Mouse (Mus musculus) thymus, adult 18-20 months (tissue): ENCODE results near the gene Stk40.

Experiments used
- DNase-seq, 2 experiments: peaks; one replicate each; pipeline ENCODE4 v3.0.0; 2022; ENCODE audit warnings: mixed read lengths in 2 of 2

The Stk40 gene

DNA sequence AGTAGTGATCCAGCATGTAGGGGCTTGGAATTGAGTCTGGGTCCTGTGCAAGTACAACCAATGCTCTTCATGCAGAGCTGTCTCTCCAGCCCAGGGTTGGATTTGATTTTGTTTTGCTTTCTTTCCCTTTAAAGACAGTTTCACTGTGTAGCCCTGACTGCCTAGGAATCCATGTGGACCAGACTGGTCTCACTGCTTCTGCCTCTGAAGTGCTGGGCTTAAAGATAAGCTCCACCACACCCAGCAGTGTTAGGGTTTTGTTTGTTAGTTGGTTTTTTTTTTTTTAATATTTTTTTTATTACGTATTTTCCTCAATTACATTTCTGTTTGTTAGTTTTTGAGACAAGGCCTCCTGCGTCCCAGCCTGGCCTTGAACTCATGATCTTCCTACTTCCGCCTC, 4.4 kb upstream of the Stk40 start:
- no peak for DNase-seq

DNA sequence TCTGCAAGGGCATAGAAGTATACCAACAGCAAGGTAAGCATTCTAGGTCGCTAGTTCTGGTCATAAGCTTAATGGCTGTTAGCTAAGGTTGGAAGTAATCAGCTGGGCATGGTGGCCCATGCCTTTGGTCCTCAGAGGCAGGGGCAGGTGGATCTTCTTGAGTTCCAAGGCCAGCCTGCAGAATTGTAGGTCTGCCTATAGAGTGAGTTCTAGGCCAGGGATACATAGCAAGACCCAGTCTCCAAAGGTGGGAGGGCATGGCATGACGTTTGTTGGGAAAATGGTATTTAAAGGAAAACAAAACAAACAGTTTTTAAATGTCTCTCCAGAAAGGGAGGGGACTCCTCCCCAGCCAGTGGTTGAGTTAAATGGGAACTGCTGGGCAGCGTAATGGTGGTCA, 3.0 kb upstream of the Stk40 start:
- no peak for DNase-seq

DNA sequence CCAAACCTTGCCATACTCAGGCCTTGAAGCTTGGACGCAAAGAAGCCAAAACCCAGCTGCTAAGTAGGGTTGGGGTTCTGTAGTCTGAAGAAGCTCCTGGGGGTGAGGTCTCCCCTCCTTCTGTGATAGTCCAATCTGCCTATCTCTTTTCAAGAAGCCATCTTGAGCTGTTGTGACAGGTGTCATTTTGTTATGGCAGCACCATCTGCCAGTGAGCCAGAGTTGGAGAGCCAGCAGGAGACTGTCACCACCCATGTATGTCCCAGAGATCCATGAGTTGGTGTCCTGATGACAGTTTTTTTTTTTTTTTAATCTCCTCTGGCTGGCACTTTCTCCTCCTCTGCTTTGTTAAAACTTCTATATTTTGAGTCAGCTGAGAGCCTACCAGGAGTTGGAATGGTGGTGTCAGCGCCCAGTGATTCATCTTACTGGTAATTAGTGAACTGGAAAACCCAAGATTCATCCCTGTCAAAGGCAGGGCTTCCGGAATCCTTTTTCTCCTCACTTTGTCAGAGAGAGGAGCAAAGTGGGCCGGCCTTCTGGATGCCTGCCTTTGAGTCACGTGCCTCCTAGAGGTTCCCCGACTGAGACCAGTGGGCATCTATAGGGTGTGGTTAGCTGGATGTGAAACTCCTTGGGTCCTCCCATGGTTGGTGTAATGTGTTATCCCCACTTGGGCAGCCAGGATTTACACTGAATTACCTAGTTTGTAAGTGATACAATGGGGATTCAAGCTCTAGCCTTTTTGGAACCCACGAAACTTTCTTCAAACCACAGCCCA, 1.5 kb upstream of the Stk40 start:
- DNase-seq, result no peak

DNA sequence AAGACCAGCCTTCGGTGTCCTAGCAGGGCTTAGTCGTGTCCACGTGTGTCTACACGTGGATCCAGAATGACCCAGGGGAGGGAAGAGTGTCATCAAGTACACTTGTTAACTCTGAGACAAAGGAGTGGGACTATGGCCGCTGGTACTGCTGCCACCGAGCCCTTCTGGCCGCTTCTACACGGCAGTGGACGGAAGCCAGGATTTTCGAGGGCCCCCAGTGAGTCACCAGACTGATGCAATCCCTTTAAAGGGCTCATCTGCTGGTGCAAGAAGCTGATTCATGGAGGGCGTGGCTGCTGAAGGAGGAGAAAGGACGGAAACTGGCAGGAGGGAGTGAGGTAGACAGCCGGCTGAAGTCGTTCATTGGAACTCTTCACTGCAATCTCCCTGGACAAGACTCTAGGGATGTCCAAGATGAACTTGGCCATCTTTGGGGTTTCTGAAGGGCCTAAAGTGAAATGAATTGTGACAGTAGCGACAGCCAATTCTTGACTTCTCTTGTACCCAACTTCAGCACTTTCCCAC, 638 bp upstream of the Stk40 start:
- peak; percentile 56 to 69 for DNase-seq

DNA sequence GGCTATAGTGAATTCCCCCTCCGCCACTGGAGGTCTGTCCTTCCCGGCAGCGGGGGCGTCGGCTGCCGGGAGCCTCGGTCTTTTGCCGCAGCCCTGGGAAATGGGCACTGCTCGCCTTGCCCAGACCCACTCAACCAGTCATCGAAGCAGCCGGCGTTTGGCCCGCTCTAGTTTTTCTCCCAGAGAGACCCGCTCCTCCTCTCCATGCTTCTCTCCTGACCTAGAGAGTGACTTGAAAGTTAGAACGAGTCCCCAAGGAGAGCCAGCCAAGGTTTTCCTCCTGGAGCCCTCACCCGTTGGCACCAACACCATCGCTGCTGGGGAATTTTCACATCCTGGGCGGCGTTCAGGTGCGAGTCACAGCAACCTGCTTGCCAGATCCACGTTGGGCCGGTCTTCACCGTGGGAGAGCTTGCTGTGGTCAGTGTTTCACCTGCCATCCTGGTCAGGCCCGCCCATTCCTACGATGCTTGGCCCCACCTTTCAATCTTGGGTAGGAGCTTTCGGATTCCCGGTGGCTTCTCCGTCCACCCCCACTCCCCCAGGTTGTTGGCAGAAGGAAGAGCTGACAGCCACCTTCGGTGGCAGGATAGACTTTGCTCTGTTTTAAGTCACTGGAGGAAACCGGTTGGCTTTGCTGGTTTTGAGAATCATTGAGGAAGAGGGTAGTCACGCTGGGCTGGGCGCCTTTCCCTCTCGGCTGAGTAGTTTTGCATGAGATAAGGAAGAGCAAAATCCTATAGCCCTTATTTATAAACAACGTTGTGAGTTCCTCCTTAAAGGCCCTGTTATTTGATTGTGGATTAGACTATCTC, 711 bp downstream of the Stk40 start:
- DNase-seq, result peak; percentile 22 to 39

DNA sequence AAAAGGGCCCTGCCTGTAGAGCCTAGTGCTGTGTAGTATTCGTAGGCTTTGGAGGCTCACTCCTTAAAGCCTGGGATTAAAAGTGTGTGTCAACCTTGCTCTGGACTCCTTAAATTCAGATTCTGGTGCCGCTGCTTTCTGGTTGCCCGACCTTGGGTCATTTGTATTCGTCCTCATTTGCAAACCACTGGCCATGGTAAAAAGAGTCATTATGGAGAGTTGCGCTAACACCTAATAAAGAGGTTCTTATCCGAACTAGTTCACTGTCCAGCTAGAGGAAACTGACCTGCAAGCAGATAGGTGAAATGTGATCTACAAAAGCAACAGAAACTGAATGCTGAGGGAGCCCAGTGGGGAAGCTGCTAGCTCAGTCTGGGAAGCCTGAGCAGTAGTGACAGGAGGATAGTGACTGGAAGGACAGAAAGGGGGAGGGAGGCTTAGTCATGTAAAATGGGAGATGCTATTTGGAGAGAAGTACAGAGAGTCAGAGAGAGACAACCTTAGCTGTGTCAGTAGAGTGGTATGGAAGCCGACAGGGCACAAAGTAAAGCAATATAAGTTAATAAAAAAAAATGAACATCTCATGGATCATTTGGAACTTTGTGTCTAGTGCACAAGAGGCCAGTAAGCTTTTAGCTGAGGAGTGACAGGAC, 1.5 kb downstream of the Stk40 start:
- DNase-seq, result no peak

DNA sequence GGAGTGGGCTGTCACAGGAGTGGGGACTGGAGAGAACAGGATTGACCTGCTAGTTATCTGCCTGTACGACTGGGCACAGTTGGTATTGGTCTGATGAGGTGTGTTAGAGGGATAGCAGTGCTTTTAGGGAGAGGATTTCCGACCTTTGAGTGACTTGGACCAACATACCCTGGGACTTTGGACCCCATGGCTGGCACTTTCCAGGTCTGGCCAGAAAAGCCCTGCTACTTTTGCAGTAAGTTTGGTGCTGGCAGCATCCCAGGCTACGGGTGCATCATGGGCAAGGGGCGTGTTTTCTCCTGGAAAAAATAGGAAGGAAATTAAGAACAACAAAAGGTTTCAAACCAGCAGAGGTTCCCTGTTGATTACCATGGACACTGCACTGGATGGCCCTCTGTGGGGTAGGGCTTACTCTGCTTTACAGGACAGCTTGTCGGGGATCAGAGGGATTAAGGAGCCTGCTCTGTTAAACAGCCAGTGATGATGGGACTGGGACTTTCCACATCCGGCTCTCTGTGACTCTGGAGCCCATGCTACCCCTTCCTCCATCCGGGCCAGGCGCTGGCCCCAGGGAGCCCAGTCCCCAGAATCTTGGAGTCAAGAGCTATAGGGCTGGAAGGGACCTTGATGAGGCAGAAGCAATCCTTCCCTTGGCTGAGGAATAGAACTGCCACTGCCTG, 4.4 kb downstream of the Stk40 start:
- no peak for DNase-seq

DNA sequence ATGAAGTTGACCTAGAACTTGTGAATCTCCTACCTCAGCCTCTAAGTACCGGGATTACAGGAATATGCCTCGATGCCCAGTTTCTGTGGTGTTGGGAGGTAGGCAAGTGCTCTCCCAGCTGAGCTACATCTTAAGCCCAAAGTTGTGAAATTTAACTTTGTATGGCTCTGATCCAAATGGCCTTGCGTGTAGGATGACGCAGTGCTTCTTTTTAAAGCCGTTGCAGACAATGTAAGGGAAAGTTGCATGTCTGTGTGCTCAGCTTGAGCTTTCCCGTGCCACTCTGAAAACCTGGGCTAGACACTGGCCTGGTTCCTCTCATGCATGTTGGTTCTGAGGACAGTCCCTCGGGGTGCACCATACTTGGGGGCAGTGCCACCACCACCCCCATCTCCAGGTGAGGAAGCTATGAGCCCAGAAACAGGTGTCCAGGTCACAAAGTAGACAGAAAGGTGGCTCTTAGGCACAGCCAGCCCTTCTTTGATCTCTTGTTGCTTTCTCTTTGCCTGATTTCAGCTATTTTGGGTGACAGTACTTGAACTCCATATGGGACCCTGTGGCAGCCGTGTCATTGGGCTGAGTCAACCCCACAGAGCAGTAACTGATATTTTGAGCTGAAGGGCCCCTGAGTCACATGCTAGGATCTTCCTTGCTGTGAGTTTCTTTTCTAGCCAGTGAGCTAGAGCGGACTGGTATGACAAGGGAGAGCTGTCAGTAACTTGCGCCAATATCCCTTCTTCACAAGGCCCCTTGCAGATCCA, 6.0 kb downstream of the Stk40 start:
- no peak for DNase-seq

DNA sequence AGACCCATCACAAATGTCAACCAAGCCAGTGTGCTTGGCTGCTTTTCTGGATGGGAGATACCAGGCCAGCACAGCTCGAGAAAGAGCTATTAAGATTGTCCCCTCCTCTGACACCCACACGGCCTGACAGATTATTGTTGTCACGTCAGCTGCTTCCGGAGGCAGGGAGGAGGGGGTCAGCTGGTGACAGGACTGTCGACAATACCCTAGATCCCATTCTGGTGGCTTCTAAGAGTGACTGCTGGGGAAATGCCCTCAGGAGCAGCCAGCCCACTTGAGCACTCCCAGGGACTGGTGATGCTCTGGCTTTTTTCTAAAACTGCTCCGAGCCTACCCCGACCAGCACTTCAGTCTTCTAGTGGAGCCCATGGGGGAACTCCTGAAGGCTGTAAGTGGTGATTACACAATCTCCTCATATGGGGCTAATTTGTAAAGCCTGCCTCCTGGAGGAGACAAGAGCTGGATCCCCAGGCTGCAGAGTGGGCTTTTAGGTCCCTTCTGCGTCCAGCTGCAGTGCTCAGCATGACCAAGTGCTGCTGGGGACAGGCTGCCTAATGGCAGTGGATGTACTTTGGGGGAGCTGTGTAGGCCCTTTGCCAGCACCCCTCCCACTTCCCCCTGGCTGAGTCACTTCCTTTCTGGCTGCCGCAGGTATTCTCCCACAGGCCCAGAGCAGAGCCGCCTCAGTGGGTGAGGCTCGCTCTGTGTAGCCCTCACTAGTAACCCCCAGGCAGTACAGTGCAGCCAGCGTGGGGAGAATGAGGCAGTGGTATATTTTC, 6.8 kb downstream of the Stk40 start:
- peak; percentile 75 to 80 for DNase-seq

DNA sequence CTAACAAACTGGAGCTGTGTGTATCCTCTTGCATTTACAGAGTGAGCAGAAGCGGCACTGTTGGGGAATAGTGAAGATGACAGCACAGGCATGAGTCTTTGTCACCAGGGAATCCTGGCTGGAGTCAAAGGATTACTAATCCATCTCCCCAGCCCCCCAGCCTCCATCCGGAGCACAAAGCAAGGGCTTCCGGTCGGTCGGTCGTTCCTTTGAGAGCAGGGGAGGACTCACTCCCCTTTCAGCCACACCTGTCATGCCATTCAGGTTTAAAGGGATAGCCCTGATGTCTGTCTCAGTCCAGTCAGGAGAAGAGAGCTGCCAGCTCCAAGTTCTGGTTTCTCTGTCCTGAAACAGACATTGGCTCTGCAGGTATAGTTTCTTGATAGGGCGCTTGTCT, 7.4 kb downstream of the Stk40 start:
- DNase-seq, result no peak

DNA sequence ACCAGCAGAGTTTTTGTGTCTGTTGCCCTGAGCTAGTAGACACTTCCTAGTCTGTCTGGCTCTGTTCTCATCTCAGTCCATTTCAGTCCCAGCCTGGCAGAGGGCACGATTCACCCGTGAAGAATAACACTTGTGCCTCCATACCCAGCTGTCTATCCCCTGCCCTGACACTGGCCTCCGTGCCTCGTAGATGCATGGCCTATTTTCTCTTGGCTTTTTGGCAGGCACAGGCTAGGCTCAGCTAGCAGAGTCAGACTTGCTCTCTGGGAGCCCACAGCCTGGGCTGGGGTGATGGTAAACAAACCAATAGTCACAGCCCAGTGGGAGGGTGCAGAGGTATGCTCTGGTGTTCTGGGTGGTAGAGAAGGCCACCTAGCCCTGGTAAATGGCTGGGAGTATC, 9.5 kb downstream of the Stk40 start:
- no peak for DNase-seq

DNA sequence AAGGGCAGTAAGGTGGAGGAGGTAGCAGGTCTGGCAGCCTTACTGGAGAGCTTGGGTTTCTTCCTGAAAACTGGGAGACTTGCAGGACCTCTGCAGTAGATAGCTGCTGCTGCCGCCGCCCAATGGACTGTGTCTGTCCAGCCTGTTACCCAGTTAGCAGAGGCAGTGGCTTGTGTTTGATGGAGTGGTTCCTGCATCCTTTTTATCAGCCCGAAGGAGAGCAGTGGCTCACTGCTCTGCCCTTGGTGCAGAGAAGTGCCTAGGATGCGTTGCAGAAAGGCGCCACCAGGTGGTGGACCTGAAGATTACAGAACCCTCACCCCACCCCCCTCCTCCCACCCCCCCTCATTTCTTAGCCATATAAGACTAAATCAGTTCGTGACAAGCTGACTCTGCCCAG, 10.2 kb downstream of the Stk40 start:
- peak; percentile 33 to 37 for DNase-seq

DNA sequence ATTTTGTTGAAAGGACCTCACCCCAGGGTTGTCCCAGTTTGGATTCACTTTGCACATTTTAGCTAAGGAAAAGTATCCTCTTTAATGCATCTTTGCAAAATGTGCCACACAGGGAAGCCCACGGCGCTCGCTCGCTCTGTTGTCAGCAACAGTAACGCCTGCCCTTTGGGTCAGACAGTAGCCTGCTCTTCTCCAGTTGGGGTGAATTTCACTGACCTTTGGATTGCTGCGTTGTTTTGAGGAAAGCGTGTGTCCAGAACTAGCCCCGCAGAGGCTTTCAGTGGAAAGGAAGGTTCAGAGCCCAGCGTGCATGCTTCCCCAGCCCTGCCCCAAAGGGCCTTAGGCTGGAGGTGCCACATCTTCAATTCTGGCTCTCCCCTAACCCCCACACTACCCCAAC, 11.7 kb downstream of the Stk40 start:
- DNase-seq, result no peak

DNA sequence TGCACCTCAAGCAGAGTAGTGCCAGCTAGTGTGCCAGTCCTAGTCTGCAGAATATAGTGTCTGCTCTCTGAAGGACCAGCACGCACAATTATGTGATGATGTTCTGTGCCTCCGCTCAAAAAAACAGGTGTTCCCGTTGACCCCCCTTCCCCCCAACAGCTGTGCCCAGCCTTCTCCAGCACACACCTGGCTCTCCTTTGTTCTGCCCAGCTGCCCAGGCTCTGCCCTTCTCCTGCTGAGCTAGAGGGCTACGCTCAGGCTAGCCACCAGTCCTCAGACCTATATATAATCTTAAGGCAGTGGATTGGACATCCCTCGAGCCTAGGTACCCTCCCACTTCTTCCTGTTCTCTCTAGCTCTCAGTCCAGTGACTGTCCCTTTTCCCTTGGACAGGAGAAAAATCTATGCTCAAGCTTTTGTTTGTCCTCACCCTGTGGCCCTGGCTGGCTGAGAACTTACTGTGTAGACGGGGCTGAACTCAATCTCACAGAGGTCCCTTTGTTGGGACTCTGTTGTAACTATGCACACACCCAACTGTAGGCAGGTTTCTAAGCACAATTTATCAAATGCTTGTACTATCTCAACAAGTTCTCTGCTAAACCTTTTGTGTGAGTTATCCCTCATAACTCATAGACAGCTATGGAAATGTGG, 12.2 kb downstream of the Stk40 start:
- DNase-seq, result no peak

DNA sequence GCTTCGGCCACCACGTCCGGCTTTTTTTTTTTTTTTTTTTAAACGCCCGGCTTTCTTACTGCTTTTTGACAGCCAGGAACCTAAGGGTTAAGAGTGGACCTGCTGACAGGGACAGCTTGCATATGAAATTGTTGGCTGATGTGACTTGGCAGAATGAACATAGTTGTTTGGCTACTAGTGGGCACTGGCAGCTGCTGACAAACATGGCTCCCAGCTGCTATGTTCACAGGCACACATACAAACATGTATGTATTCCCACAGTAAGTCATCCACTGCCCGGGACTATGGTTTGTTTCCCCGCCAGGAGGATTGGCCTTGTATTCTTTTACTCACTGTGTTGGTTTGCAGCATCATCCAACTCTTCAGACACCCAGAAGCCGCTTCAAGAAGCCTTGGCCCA, 13.4 kb downstream of the Stk40 start:
- DNase-seq, result no peak

DNA sequence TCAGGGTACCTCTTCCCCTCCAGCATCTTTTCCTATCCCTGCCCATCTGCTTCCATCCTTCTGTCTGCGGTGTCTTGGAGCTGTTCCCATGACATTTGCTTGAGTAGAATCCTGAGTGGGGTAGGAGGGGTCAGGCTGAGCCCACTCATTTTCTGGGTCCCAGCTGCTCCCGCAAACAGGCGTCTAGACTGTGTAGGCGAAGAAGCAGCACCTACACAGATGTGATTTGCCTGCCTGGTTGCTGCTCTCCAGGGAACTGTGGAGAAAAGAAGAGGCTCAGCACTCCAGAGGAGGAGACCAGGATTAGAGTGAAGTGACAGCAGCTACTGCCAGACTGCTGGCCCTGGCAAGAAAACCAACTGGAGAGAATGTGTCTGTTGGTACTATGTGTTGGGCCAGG, 14.9 kb downstream of the Stk40 start:
- no peak for DNase-seq

DNA sequence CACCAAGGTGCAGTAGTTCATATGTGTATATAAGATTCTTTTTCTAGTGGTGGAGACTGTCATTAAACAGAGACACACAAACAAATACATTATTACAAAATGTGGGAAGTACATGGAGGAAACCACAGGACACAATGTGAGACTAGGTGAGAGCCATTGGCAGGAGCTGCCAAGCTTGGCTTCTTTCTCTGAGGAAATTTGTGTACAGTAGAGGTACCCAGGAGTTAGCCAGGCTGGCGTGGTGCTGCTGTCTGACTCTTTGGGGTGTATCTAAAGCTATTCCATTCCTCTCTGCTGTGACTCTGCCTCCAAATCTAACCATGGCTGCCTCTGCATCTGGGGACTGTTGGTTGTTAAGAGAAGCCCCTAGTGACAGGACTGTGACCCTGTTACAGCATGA, 15.3 kb downstream of the Stk40 start:
- DNase-seq, result no peak

DNA sequence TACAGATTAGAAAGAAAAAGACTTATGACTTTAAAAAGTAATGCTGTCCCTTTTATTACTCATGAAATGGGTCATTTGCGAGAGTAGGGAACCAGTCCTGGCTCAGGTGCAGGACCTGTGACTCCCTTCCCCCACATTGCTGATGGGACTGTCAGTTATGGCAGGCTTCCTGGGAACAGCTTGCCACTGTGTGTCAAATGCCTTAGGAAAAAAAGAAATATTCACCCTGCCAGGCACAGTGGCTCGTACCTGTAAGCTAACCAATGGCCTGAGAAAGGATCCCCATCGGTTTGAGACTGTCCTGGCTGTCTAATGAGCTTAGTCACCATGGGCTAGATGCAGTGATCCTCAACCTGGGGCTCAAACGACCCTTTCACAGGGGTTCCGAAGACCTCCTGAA, 16.3 kb downstream of the Stk40 start:
- DNase-seq, result no peak

DNA sequence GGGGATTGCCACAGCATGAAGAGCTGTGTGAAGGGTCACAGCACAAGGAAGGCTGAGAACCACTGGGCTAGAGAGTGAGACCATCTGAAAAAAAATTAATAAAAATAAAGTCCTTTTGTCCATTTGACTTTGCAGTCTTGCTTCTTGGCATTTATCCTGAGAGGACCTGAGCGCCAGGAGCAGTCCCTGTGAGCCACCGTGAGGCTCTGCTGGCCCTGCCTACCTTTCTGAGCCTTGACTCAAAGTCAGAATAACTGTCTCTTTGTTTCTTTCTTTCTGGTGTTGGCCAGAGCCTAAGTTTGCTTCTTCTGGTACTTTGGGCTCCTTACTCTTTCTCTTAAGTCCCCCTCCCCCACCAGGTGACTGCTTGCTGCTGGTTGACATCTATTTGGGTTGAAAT, 16.7 kb downstream of the Stk40 start:
- no peak for DNase-seq

DNA sequence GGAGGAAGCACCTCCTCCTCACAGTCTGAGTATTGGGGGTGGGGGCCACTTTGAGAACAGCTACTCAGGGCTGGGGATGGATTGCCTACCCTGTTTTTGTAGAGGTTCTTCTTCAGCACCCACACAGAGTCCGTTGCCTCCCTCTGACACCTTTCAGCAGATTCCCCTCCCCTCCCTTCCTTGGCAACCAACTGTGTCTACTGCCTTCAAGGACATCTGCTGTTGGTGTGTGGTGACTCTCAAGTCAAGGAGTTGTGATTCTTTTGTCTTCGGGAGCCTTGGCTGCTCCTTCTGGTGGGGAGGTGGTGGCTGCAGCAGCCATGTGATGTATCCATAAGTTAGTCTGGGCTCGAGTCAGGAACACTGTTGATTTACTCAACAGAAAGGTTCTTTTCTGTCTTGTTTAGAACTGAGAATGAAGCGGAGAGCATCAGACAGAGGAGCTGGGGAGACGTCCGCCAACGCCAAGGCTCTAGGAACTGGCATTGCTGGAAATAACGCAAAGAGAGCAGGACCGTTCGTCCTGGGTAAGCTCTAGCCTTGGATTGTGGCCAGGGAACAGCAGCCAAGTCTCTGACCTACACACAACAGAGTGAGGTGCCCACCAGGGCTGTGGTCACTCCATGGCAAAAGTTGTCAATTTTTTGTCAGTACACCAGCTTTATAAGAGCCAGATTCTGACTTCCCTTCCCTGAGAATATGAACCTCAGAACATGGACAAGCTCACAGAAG, 19.7 kb downstream of the Stk40 start:
- DNase-seq, result no peak
